Mouse (Mus musculus) cerebellum, postnatal 10 days (tissue): ENCODE measurements at regions not wholly inside any gene's neighbourhood (a gene's known extent, or its start where the extent isn't known, plus 50 kb on each side); places are given as distances from the start of the nearest gene placed in this dataset.

Source experiments
- DNase-seq, 2 experiments: peaks; one replicate each; pipeline ENCODE4 v3.0.0; 2021; ENCODE audit warnings: mixed read lengths in 2 of 2

DNA sequence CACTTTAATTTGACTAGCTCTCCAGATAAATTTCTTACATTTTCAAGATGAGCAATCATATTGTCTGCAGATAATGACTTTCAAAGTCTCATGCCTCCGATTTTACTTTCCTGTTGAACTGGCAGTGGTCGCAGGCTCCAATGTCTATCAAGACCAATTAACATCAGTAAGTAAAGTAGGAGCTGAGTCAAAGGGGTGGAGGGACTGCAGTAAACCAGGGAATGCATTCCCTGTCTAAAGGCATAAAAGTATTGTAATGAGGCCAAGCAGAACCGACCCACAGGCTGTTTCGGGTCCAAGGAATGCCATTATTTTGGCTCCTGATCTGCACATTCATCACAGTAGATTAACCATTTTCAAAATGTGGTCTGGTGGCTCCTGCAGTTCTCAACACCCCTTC is 411.0 kb downstream of the Gja1 start:
- DNase-seq = no peak

DNA sequence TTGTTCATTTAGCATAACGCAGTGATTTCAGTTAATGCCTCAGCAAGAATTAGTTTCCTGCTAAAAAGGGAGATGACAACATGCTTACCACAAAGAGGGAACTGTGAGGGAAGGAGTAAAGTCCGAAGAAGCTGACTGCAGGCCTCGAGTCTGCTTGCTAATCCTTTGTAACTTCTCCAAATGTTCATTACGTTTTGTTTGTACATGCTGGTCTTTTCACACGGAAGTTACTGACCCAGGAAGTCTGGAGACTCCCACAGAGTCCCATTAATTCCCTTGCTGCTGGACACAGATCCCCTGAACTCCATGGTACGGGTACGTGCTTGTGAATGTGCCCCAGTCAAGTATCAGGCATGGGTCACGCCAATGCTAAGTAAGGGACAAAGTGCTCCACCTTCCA is 415.9 kb downstream of the Gja1 start:
- DNase-seq = no peak

- DNase-seq = peak in 1 of 2 experiments; percentile 5
These were observed 418.3 kb downstream of the Gja1 start for GRCm38 (mm10) chr10:56795396-56795795.

DNA sequence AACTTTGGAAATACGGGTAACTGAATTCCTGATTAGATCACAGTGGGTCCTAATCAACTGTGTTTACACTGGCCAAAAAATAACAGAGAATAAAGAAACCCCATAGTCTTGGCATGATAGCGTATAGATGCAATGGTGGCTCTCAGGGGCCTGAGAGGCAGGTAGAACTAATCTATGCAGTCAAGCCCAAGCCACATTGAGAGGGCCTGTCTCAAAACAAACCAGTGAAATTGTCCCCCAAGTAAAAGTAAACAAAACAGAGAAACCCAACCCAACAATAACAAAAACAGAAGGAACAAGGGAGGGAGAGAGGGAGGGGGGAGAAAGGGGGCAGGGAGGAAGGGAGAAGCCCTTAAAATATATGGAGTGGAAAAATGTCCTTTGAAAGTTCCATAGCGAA is 422.2 kb downstream of the Gja1 start:
- DNase-seq = no peak

DNA sequence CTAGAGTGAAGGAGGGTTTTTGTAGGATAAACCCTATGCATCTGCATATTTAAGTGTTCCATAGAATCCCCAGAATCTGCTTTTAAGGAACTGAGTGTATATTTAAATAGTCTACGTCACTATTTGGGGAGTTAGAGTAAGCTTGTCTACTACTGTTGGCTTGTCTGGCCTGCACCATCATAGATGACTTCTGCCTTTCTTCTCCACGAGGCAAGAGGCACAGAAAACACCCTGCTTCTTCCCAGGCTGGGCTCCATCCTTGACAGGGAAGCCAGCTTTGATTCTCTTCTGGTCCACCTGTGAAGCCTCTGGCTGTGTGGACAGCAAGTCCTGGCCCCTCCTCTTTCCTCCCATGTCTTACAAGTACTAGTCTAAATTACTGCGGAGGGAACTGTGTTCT is 422.6 kb downstream of the Gja1 start:
- no peak for DNase-seq

GRCm38 (mm10) chr10:56809006-56809405 is 431.9 kb downstream of the Gja1 start:
- no peak for DNase-seq

- no peak for DNase-seq
These were observed 445.0 kb downstream of the Gja1 start for GRCm38 (mm10) chr10:56822158-56822557.

GRCm38 (mm10) chr10:56831331-56831730 is 454.2 kb downstream of the Gja1 start:
- no peak for DNase-seq

DNA sequence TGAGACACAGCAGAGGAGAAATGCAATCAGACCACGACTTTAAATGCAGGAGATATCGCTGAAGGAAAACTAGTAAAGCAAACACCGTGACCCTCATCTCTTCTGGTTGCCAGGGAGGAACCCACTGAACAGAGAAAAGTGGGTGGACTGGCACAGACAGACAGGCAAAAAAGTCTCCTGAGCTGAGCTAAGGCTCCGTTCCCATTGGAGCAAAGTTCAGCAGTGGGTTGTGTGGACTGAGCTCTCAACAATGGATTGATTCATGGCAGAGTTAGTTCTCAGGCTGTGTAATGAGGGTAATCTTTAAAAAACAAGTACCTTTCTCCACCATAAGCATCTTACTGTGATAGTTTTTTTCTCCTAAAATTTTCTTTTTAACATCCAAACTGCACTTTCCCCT is 454.8 kb downstream of the Gja1 start:
- DNase-seq = peak in 1 of 2 experiments; percentile 9

GRCm38 (mm10) chr10:56836130-56836529 is 459.0 kb downstream of the Gja1 start:
- no peak for DNase-seq

DNA sequence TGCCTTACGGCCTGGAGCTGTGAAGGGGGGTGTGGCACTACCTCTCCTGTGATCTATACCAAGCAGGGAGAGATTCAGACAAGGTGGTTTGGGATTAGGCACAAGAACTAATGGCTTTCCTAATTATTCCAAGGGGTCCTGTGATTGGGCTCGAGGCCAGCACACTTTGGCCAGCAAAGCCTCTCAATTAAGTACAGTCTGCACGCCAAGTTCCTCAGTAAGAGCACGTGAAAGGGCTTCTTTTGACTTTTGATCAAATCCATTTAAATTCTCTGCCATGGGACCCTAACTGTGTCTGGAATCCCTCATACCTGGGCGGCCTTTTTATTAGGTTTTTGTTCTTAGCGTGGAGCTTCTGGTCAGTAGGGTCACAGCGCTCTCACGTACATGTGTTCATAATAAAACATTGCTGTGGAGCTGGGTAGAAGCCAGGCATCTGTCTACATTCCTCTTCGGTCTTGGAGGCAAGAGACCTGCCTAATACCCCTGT is 461.9 kb downstream of the Gja1 start:
- peak; percentile 66 to 80 for DNase-seq

- peak; percentile 64 to 84 for DNase-seq
These were observed 462.4 kb downstream of the Gja1 start for GRCm38 (mm10) chr10:56839545-56839944.

DNA sequence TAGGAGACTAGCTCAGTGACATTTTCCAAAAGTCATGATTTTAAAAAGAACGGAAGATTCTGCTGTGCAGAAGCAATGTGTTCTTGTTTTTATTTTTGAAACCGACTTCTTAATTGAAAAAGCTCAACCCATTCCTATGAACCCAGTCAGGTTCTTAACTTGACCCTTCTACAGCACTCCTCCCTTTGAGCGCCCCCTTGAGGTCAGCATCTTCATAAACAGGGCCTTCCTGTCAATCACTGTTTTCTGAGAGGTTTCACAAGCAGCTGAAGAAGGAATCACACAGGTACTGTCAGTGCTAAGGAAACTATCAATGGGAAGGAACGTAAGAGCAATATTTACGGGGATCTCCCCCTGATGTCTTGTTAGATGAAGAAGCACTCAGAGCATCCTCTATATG is 463.6 kb downstream of the Gja1 start:
- DNase-seq = peak; percentile 58 to 59

- DNase-seq = no peak
These were observed 464.4 kb downstream of the Gja1 start for GRCm38 (mm10) chr10:56841486-56841885.

GRCm38 (mm10) chr10:56841973-56842372 is 464.8 kb downstream of the Gja1 start:
- DNase-seq = peak in 1 of 2 experiments; percentile 8

GRCm38 (mm10) chr10:56852484-56852883 is 475.4 kb downstream of the Gja1 start:
- no peak for DNase-seq

GRCm38 (mm10) chr10:56856186-56856585 is 479.1 kb downstream of the Gja1 start:
- no peak for DNase-seq

- DNase-seq = no peak
These were observed 502.6 kb downstream of the Gja1 start for GRCm38 (mm10) chr10:56879744-56880143.

- peak; percentile 74 to 81 for DNase-seq
These were observed 503.0 kb downstream of the Gja1 start for GRCm38 (mm10) chr10:56880154-56880591.

- no peak for DNase-seq
These were observed 507.6 kb downstream of the Gja1 start for GRCm38 (mm10) chr10:56884456-56885410.

- peak in 1 of 2 experiments; percentile 25 for DNase-seq
These were observed 514.4 kb downstream of the Gja1 start for GRCm38 (mm10) chr10:56891530-56891929.

DNA sequence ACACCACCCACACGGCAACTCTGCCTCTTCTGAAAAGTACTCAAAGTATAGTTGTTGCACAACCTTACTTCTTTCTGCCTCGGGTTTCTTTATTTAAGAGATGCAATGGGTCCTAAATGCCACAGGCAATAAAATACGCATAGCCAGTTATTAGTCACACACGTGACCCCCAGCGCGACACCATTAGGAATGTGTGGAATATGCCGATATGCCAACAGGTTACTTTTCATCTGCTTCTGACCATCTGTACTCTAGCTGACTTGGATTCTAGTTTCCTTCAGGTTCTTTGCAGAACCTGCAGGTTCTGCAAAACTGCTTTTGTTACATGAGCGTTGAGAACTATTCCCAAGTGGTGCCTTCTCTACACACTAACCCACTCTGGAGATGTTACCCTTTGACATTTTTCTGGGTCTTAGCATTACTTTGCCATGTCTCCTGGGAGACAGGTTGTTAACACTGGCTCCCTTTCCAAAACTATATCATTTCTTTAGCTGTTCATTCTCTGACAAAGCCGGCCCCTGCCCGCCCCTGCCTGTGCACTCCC is 515.6 kb downstream of the Gja1 start:
- no peak for DNase-seq

DNA sequence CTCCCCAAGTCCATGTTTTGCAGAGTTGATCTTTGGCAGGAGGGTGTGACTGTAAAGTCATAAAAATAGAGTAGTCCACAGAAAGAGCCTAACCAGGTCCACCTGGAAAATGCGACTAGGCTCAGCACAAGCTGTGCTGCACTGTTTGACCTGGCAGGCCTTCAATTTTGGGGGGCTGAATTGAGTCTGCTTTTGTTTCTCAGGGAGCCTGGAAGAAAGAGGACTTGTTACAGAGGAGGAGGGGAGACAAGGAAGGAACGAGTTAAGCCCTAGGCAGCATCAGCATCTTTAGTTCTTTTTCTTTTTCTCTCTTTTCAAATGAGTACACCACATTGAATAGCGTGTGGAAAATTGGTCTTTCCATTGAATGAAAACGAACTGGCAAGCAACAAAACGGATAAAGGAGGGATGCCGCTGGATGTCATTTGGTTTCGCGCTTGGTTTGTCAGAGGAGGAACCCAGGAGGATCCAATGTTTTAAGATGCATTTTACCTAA is 516.1 kb downstream of the Gja1 start:
- DNase-seq = peak; percentile 47 to 69
